In genomic region chr5:66075032-66075488, GRCm38 (mm10) we compare ENCODE assay signal across 8 mouse cellular contexts.
DNase-seq lines count a peak whose midpoint lies in the region; ATAC-seq lines count a peak whose summit lies in the region.

No protein-coding gene starts in this region.

- no peak overlapping the region for H3K4me2 ChIP-seq in kidney, embryonic 15.5 days
- H3K4me2 ChIP-seq in forebrain, embryonic 11.5 days (ENCODE audit: low read depth, low read length, severe bottlenecking): no peak overlapping the region

- WGBS in kidney, embryonic 15.5 days: 64% methylated on average over 9 of the region's 9 CpGs
- whole genome bisulfite sequencing in forebrain, embryonic 11.5 days: 89% methylated on average over 9 of the region's 9 CpGs

- peak overlapping the region; percentile 52 for H3K27ac ChIP-seq in kidney, embryonic 15.5 days
- no peak overlapping the region for H3K27ac ChIP-seq in forebrain, embryonic 11.5 days (ENCODE audit: low read depth, low read length)

- H3K4me3 ChIP-seq in kidney, embryonic 15.5 days (replicated peaks): no peak overlapping the region
- peak overlapping the region; percentile 62 for H3K4me3 ChIP-seq in megakaryocyte, embryonic 14.5 days (replicated peaks)
- no peak overlapping the region for H3K4me3 ChIP-seq in forebrain, embryonic 11.5 days (ENCODE audit: low read depth, low read length)

- no peaks in the 10 kb centered on the region for H3K36me3 ChIP-seq in kidney, embryonic 15.5 days
- H3K36me3 ChIP-seq in megakaryocyte, embryonic 14.5 days (replicated peaks; ENCODE audit: low read length): peaks cover 4% of the 10 kb centered on the region
- H3K36me3 ChIP-seq in forebrain, embryonic 11.5 days (ENCODE audit: control insufficient read depth, insufficient read depth, low read length): no peaks in the 10 kb centered on the region

- no peak overlapping the region for H3K9ac ChIP-seq in kidney, embryonic 15.5 days
- no peak overlapping the region for H3K9ac ChIP-seq in forebrain, embryonic 11.5 days (ENCODE audit: low read length)

- no peak for ATAC-seq in kidney, embryonic 15.5 days (replicated peaks; ENCODE audit: low FRiP score)
- no peak for ATAC-seq in forebrain, embryonic 11.5 days (replicated peaks; ENCODE audit: low FRiP score)

- H3K9me3 ChIP-seq in kidney, embryonic 15.5 days (replicated peaks): no peaks in the 10 kb centered on the region
- H3K9me3 ChIP-seq in megakaryocyte, embryonic 14.5 days: no peaks in the 10 kb centered on the region
- H3K9me3 ChIP-seq in forebrain, embryonic 11.5 days (ENCODE audit: control insufficient read depth, low read length): no peaks in the 10 kb centered on the region

- H3K4me1 ChIP-seq in kidney, embryonic 15.5 days: peaks cover 46% of the 10 kb centered on the region
- H3K4me1 ChIP-seq in megakaryocyte, embryonic 14.5 days: peaks cover 40% of the 10 kb centered on the region
- H3K4me1 ChIP-seq in forebrain, embryonic 11.5 days (replicated peaks; ENCODE audit: control insufficient read depth, insufficient read depth, low read length): no peaks in the 10 kb centered on the region

- DNase-seq in urinary bladder, postnatal 14 days (ENCODE audit: low spot score): peak; percentile 28
- DNase-seq in urinary bladder, adult 18-20 months (ENCODE audit: low spot score in 2 of 2): no peak
- peak; percentile 83 to 84 for DNase-seq in thymus, postnatal 36 days
- no peak for DNase-seq in retina, postnatal 1 day
- no peak for DNase-seq in forebrain, embryonic 11.5 days (ENCODE audit: low spot score)
- DNase-seq in MN1 (ENCODE audit: low spot score): no peak

- no peaks in the 10 kb centered on the region for H3K27me3 ChIP-seq in kidney, embryonic 15.5 days
- no peaks in the 10 kb centered on the region for H3K27me3 ChIP-seq in megakaryocyte, embryonic 14.5 days (replicated peaks)
- no peaks in the 10 kb centered on the region for H3K27me3 ChIP-seq in forebrain, embryonic 11.5 days (ENCODE audit: control insufficient read depth, insufficient read depth, low read length)

Comparison
In these comparisons a context has a peak if more than half of its experiments do, and no peak if none do; other contexts are left out.
1. DNase-seq: peak in urinary bladder, postnatal 14 days (single experiment) and thymus, postnatal 36 days (2 of 2); none in urinary bladder, adult 18-20 months (0 of 2), retina, postnatal 1 day (single experiment), forebrain, embryonic 11.5 days (single experiment) and MN1 (single experiment).